Mouse (Mus musculus) gastrocnemius, postnatal 10 days (tissue): ENCODE data around the gene Loxl3. TPM values are rescaled to one million over a fixed set of nuclear protein-coding genes. Genes with fewer than 3 reads are reported as not detected.

ENCODE experiments used
- DNase-seq: peaks from one replicate; pipeline ENCODE4 v3.0.0; 2021; ENCODE audit warnings: mixed read lengths
- long read RNA-seq, 2 experiments: library from polyadenylated mRNA; stranded (forward); transcript quantifications; one replicate each; pipeline ENCODE4 v2.0.0; 2021
- total RNA-seq, 2 experiments: library from RNA; stranded (reverse); gene quantifications; 2 replicates each; pipeline ENCODE4 v1.2.3; 2021

Loxl3 gene
- total RNA-seq, result 10 to 100 TPM; 10.5 to 11.9 TPM
- long read RNA-seq, experiment 1, full-length matches to known transcripts, result 21 of 38 reads
- long read RNA-seq, experiment 1, partial matches to known transcripts, result 5 of 38 reads
- long read RNA-seq, experiment 1, other reads (novel, unspliced or antisense), result 12 of 38 reads
- long read RNA-seq, experiment 2, full-length matches to known transcripts, result 12 of 17 reads
- long read RNA-seq, experiment 2, partial matches to known transcripts, result 1 of 17 reads
- long read RNA-seq, experiment 2, other reads (novel, unspliced or antisense), result 4 of 17 reads

DNA sequence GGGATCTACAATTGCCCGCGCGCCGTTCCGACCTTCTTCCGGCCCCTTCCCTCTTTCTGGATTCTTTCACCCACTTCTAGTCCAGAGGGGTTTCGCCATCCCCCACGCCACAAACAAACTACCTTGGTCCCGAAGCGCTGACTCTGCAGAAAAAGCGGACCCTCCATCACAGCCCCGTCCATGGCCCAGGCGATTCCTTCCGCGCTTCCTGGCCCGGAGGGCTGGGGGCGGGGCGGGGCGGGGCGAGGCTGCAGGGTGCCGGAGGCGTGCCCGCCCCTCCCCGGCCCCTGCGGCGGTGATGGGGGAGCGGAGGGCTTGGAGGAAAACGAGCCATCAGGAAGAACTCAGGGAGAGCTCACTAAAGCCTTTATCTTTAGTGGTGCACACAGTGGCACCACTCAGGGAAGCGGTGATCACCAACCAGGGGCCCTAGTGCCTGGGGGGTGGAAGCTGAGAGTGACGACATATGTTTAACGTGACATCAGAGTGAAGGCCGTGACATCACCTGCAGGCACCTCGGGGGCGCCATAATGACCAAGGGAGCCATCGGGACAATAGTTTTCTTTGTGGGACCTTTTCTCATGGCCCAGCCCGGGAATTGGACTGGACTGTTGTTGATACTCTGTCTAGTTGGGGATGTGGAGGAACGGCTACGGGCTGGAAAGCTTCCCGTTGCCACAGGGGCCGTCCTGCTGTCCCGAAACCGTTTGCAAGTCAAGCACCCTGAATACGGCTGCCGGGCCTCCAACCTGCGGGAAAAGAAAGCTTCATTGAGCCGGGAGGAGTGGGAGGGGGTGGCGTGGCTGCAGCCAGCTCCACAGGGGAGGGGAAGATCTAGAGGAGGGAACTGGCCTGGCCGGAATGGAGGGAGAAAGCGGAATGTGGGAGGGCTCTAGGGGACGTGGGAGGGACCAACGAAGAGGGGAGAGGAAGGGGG lies at the start of gene Loxl3, which contains the start of gene Dok1:
Gene Loxl3 (plus strand): TSS at position 925 of the 937 bp plus-strand sequence.
Gene Dok1 (minus strand): TSS at position 223 of the 937 bp plus-strand sequence.
- DNase-seq, result peak; percentile 70

DNA sequence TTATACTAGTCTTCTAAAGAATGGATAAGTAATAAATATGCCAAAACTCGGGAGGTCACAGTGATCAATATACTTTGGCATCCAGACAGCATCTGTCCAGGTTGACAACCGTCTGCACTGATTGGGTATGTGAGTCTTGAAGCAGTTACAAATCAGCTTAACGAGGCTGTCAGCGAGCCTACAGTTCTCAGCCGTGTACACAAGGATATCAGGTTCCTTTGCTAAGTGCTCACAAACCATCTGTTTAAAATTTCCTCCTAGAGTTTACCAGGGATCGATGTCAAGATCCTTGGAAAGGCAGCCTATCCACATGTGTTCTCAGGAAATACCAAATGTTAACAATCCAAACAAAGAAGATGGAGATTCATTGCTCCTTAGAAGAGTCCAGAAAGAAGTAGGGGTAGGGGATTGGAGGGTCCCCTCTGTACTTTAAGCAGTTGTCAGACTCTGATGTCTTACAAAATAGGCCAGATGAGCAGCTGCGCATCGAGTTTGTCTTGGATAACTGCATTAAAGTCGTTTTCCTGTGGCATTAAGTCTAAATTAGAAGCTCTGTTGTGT lies 46.5 kb upstream of the Loxl3 start:
- no peak for DNase-seq

DNA sequence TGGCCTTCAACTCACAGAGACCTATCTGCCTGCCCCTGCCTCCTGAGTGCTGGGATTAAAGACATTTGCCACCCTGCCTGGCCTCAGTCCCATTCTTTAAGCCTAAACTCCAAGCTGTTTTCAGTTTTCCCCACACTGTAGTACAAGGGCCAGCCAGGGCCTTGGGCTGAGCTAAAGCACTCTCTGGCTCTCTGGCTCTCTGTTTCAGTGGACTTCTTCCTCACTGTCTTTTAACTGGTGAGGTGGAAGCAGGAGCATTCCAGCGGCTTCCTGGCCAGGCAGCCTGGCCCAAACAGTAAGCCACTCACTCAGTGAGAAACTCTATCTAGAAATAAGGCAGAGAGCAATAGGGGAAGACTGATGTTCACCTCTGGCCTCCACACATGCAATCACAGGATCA lies 40.3 kb upstream of the Loxl3 start:
- no peak for DNase-seq

- DNase-seq, result no peak
These were observed 39.6 kb upstream of the Loxl3 start for GRCm38 (mm10) chr6:82994372-82994771.

DNA sequence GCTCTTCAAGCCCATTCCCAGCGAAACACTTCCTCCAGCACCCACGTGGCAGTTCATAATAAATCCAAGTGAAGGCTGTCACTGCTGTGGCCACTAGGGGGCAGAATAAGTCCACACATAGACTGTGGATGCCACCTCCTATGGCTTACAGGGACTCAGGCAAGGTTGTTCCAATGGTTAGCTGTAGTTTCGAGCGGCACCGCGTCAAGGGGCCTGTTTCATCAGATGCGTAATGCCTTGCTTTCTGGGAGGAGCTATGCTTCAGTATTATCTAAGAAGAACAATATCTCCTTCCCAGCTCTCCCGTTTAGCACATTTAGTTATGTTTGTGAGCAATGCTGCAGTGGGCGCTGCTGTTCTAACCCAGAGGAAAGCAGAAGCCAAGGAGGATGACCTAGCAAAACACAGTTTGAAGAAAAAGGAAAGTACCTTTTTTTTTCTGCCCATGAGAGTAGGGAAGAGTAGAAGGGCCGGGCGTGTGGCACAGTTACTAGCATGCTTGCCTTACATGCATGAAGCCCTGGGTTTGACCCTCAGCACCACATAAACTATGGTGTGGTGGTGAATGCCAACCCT lies 37.1 kb upstream of the Loxl3 start:
- peak; percentile 79 for DNase-seq

- no peak for DNase-seq
These were observed 36.4 kb upstream of the Loxl3 start for GRCm38 (mm10) chr6:82997511-82998102.

GRCm38 (mm10) chr6:82998326-82998725 lies 35.6 kb upstream of the Loxl3 start:
- no peak for DNase-seq

- DNase-seq, result no peak
These were observed 34.0 kb upstream of the Loxl3 start for GRCm38 (mm10) chr6:82999986-83000385.

DNA sequence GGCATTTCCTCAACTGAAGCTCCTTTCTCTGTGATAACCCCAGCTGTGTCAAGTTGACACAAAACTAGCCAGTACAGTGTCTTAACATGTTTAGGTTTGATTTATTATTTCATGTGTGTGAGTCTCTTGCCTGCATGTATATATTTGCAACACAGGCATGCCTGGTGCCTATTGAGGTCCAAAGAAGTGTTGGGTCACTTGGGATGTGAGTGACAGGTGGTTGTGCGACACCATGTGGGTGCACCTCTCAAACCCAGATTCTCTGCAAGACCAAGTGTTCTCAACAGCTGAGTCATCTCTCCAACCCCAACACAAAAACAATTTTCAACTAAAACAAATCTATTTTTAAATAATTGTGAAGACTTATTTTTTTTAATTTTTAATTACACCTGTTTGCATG lies 30.9 kb upstream of the Loxl3 start:
- no peak for DNase-seq

- DNase-seq, result no peak
These were observed 30.1 kb upstream of the Loxl3 start for GRCm38 (mm10) chr6:83003850-83004249.

- no peak for DNase-seq
These were observed 29.7 kb upstream of the Loxl3 start for GRCm38 (mm10) chr6:83004309-83004708.

- no peak for DNase-seq
These were observed 29.1 kb upstream of the Loxl3 start for GRCm38 (mm10) chr6:83004872-83005271.

DNA sequence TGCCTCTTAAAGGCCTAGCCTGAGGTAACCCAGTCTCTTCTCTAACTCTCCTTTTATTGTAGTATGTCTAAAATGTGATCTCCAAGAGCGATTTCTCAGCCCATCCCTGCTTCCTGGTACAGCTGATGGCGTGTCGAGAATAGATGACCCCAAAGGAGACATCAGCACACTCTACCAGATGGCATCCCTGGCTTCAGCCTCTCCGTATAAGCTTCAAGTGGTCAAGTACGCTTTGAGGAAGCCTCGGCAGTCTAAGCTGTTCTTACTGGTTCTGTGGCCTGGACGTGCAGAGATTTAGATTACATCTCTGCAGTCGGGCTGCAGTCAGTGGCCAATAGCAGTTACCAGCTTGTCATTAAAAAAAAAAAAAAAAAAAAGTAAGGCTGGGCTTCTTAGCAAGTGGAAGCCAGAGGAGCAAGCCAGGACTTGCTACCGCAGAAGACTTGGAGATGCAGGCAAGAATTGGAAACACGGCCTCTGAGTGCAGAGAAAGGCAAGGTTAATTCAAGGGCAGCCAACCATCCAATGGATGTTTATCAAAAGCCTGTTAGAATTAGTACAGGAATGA lies 28.4 kb upstream of the Loxl3 start:
- DNase-seq, result no peak

GRCm38 (mm10) chr6:83006114-83006513 lies 27.9 kb upstream of the Loxl3 start:
- DNase-seq, result no peak

DNA sequence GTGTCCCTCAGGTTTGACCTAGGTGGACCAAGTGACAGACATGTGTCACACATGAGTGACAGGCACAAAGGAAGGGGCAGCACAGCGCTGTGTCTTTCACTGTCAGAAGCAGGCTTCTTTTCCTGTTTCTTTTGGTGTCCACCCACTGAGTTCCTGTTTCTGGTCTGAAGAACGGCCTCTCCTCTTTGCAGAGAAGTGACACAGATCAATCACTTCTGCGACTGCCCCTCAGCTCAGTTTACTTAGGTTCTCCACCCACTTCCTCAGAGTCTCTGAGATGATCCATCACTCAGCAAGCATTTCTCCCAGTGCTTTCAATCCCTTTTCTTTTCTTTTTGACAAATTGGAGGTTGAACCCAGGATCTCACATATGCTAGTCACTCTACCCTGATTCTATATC lies 25.3 kb upstream of the Loxl3 start:
- no peak for DNase-seq

DNA sequence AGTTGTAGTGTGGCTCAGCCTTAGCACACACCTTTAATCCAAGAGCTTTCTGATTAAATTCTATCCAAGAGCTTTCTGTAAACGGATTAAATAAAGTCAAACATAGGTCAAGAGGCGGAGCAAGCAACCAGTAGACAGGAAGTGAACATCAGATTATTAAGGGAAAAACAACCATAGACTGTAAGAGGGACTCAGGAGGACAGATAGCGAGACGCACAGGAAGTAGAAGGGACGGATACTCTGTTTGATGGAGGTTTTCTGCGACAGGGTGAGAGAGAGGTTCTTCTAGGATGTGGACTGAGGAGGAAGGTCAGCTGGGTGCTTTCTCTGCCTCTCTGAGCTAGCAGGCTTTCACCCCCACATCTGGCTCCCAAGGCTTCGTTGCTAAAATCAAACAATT lies 24.0 kb upstream of the Loxl3 start:
- DNase-seq, result no peak

GRCm38 (mm10) chr6:83011255-83011654 lies 22.7 kb upstream of the Loxl3 start:
- DNase-seq, result no peak

GRCm38 (mm10) chr6:83011756-83012155 lies 22.2 kb upstream of the Loxl3 start:
- DNase-seq, result no peak

GRCm38 (mm10) chr6:83013444-83013843 lies 20.5 kb upstream of the Loxl3 start:
- DNase-seq, result no peak

GRCm38 (mm10) chr6:83014482-83015466 lies 19.2 kb upstream of the Loxl3 start:
- no peak for DNase-seq

- no peak for DNase-seq
These were observed 18.2 kb upstream of the Loxl3 start for GRCm38 (mm10) chr6:83015749-83016148.
